Mouse (Mus musculus): Measurements from ENCODE around the gene Tnni1. TPM values are rescaled to one million over a fixed set of nuclear protein-coding genes. Genes with fewer than 3 reads are reported as not detected.

Tnni1 gene
- polyA plus RNA-seq, 1 experiment from 2014 or later = 1.3 TPM

- Histone ChIP-seq H3K9ac (replicated peaks) (no peak overlapping the region), H3K4me1 (peaks cover 8% of the 10 kb centered on the region), H3K27me3 (no peaks in the 10 kb centered on the region), H3K4me3 (no peak overlapping the region), H3K9me3 (no peaks in the 10 kb centered on the region), H3K36me3 (no peaks in the 10 kb centered on the region), H3K27ac (replicated peaks) (no peak overlapping the region), H3K4me2 (replicated peaks) (no peak overlapping the region)
- ATAC-seq (replicated peaks) = no peak
- WGBS = 82% methylated on average over 6 of the region's 6 CpGs
These were observed 75.5 kb downstream of the Tnni1 start for GRCm38 (mm10) chr1:135854591-135855343.

- no peak for ATAC-seq (replicated peaks)
- no peaks in the 10 kb centered on the region for H3K27me3 ChIP-seq
- peaks cover 8% of the 10 kb centered on the region for H3K4me1 ChIP-seq
- no peak overlapping the region for H3K4me3 ChIP-seq
- no peaks in the 10 kb centered on the region for H3K9me3 ChIP-seq
- H3K4me2 ChIP-seq (replicated peaks) = no peak overlapping the region
- no peak overlapping the region for H3K9ac ChIP-seq (replicated peaks)
- WGBS = 94% methylated on average over 1 of the region's 1 CpGs
- no peaks in the 10 kb centered on the region for H3K36me3 ChIP-seq
- no peak overlapping the region for H3K27ac ChIP-seq (replicated peaks)
These were observed 76.1 kb downstream of the Tnni1 start for GRCm38 (mm10) chr1:135855344-135855687.

GRCm38 (mm10) chr1:135856070-135856469 is 76.8 kb downstream of the Tnni1 start:
- Histone ChIP-seq H3K27me3 (no peaks in the 10 kb centered on the region), H3K9me3 (no peaks in the 10 kb centered on the region), H3K4me1 (peaks cover 8% of the 10 kb centered on the region), H3K4me2 (replicated peaks) (no peak overlapping the region), H3K4me3 (no peak overlapping the region), H3K9ac (replicated peaks) (no peak overlapping the region), H3K27ac (replicated peaks) (no peak overlapping the region), H3K36me3 (no peaks in the 10 kb centered on the region)
- 70% methylated on average over 4 of the region's 4 CpGs for whole genome bisulfite sequencing
- ATAC-seq (replicated peaks) = no peak

- WGBS = 71% methylated on average over 11 of the region's 11 CpGs
These were observed 78.0 kb downstream of the Tnni1 start for GRCm38 (mm10) chr1:135857137-135857775.

GRCm38 (mm10) chr1:135858533-135858932 is 79.3 kb downstream of the Tnni1 start:
- ATAC-seq (replicated peaks) = no peak
- WGBS = 94% methylated on average over 7 of the region's 7 CpGs
- no peaks in the 10 kb centered on the region for H3K36me3 ChIP-seq
- no peaks in the 10 kb centered on the region for H3K4me1 ChIP-seq
- no peak overlapping the region for H3K4me2 ChIP-seq (replicated peaks)
- no peak overlapping the region for H3K9ac ChIP-seq (replicated peaks)
- H3K27ac ChIP-seq (replicated peaks) = no peak overlapping the region
- no peak overlapping the region for H3K4me3 ChIP-seq
- H3K9me3 ChIP-seq = no peaks in the 10 kb centered on the region
- no peaks in the 10 kb centered on the region for H3K27me3 ChIP-seq

More at GRCm38 (mm10) chr1:135857137-135857775, 78.0 kb downstream of the Tnni1 start:
- Histone ChIP-seq H3K9me3 (no peaks in the 10 kb centered on the region), H3K27me3 (no peaks in the 10 kb centered on the region), H3K4me2 (replicated peaks) (no peak overlapping the region), H3K36me3 (no peaks in the 10 kb centered on the region), H3K27ac (replicated peaks) (no peak overlapping the region), H3K4me1 (peaks cover 4% of the 10 kb centered on the region), H3K9ac (replicated peaks) (no peak overlapping the region), H3K4me3 (no peak overlapping the region)
- ATAC-seq (replicated peaks) = no peak

Other genes with a start within 250 kb of the Tnni1 start
- gene Nav1, start 172.1 kb upstream of the Tnni1 start, polyA plus RNA-seq (2015; fragmentation: Nextera tagmentation; extraction: Ambion mirVana) = 48.1 and 51.1 TPM in 2 replicates
- gene Csrp1, start 59.4 kb upstream of the Tnni1 start, polyA plus RNA-seq (2015; fragmentation: Nextera tagmentation; extraction: Ambion mirVana) = 17.7 and 18.0 TPM in 2 replicates
- gene Phlda3, start 13.3 kb upstream of the Tnni1 start, polyA plus RNA-seq (2015; fragmentation: Nextera tagmentation; extraction: Ambion mirVana) = 15.5 and 16.8 TPM in 2 replicates
- 0.33 and 0.37 TPM in 2 replicates for gene Lad1, start 39.2 kb downstream of the Tnni1 start, polyA plus RNA-seq (2015; fragmentation: Nextera tagmentation; extraction: Ambion mirVana)
- gene Tnnt2, start 56.9 kb downstream of the Tnni1 start, polyA plus RNA-seq (2015; fragmentation: Nextera tagmentation; extraction: Ambion mirVana) = 0.75 and 5.7 TPM in 2 replicates
- gene Pkp1, start 139.8 kb downstream of the Tnni1 start, polyA plus RNA-seq (2015; fragmentation: Nextera tagmentation; extraction: Ambion mirVana) = not detected in 2 replicates
- gene Igfn1, start 226.9 kb downstream of the Tnni1 start, polyA plus RNA-seq (2015; fragmentation: Nextera tagmentation; extraction: Ambion mirVana) = not detected in 2 replicates
- 135 and 149 TPM in 2 replicates for gene Tmem9, start 228.7 kb downstream of the Tnni1 start, polyA plus RNA-seq (2015; fragmentation: Nextera tagmentation; extraction: Ambion mirVana)